Mouse (Mus musculus): ENCODE measurements around the gene Hdac8.

GRCm38 (mm10) chrX:102418343-102419127 is 86.6 kb downstream of the Hdac8 start:
- TF ChIP-seq CTCF (IDR thresholded peaks at IDR 0.05; ENCODE audit: low read depth, low read length) (no peak), POLR2A (IDR thresholded peaks at IDR 0.05; ENCODE audit: borderline replicate concordance, low read depth, low read length) (no peak)
